Mouse (Mus musculus) hindbrain, postnatal 0 days (tissue): ENCODE results near the gene Arpp19. TPM values are rescaled to one million over a fixed set of nuclear protein-coding genes. Genes with fewer than 3 reads are reported as not detected.

Experiments
- ATAC-seq: fragments of 200-750 bp; cut with Nextera tagmentation; 2 replicates; pipeline ENCODE4 v1.8.0; 2017; ENCODE audit warnings: mild to moderate bottlenecking, moderate TSS enrichment, moderate library complexity
- DNase-seq: peaks from one replicate; pipeline ENCODE4 v3.0.0-alpha.2; 2015; ENCODE audit warnings: low spot score
- H3K27ac ChIP-seq: fragments of 300-500 bp; sonication (generic); 2 replicates; pipeline ENCODE4 v1.5.1; 2014; ENCODE audit warnings: mild to moderate bottlenecking
- H3K27me3 ChIP-seq: fragments of 300-500 bp; sonication (generic); 2 replicates; pipeline ENCODE4 v1.6.1; 2014; ENCODE audit warnings: low read length, mixed read lengths; ENCODE audit not compliant: insufficient read depth
- H3K36me3 ChIP-seq: fragments of 300-500 bp; sonication (generic); 2 replicates; pipeline ENCODE4 v1.6.1; 2014; ENCODE audit warnings: low read length, mixed read lengths; ENCODE audit not compliant: insufficient read depth
- H3K4me1 ChIP-seq: fragments of 300-500 bp; sonication (generic); 2 replicates; pipeline ENCODE4 v1.6.1; 2014; ENCODE audit warnings: antibody characterized with exemption, low read length, mixed read lengths; ENCODE audit not compliant: insufficient read depth
- H3K4me2 ChIP-seq: fragments of 300-500 bp; sonication (generic); 2 replicates; pipeline ENCODE4 v1.6.1; 2014; ENCODE audit warnings: low read depth, mild to moderate bottlenecking, low read length, moderate library complexity, mixed read lengths
- H3K4me3 ChIP-seq: fragments of 300-500 bp; sonication (generic); 2 replicates; pipeline ENCODE4 v1.5.1; 2014; ENCODE audit warnings: low read length
- H3K9ac ChIP-seq: fragments of 300-500 bp; sonication (generic); replicated peaks from 2 replicates; pipeline ENCODE4 v1.6.1; 2014; ENCODE audit warnings: mild to moderate bottlenecking, low read length, moderate library complexity, mixed read lengths
- H3K9me3 ChIP-seq: fragments of 300-500 bp; sonication (generic); 2 replicates; pipeline ENCODE4 v1.6.1; 2016; ENCODE audit warnings: low read length, mixed read lengths
- CTCF ChIP-seq: IDR thresholded peaks from 2 replicates; pipeline ENCODE4 v1.5.1; 2016; ENCODE audit warnings: antibody characterized with exemption, control low read depth, low read depth
- WGBS: fragments of 180-500 bp; shearing (Covaris S2); extraction: QIAGEN DNeasy Blood & Tissue Kit; methylation state at CpG from one replicate; pipeline ENCODE4 v1.1.7; 2014; 5-methylcytosine and 5-hydroxymethylcytosine counted together
- polyA plus RNA-seq: library from polyadenylated mRNA; unstranded; fragments of >200 nt; fragmentation: Nextera tagmentation; extraction: Ambion mirVana; gene quantifications from 2 replicates; pipeline ENCODE4 v1.2.1, GENCODE M21; 2015
- total RNA-seq: library from RNA; depleted of rRNA; stranded (reverse); fragments of >200 nt; gene quantifications from 2 replicates; pipeline ENCODE4 v1.2.3, GENCODE M21; 2014

Arpp19 gene
- total and polyA plus RNA-seq, 2 experiments from 2014 or later = 92.5 to 204 TPM

DNA sequence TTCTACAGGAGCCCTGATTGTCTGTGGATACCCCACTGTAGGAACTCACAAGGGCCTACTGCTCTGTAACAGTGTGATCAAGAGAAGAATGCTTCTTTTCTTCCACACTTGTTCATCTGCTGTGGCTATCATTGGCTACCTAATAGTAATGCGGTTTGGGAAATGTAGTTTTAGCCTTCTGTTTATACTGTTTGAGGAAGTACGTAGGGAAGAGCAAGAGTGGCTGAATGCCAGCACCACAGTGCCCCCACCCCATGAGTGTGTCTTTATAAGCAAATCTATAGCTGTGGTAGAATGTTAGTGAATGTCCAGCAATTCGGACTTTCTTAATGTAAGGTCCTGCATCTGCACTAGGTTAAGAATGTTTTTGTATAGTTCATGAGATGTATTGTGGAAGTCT, 11.7 kb downstream of the Arpp19 start:
- Histone ChIP-seq H3K27ac (no peak overlapping the region), H3K36me3 (0 out of 2 replicates have a peak, but pooled peaks cover 6% of the 10 kb centered on the region), H3K9me3 (no peaks in the 10 kb centered on the region), H3K4me1 (no peaks in the 10 kb centered on the region), H3K9ac (no peak overlapping the region), H3K4me2 (no peak overlapping the region), H3K4me3 (no peak overlapping the region), H3K27me3 (no peaks in the 10 kb centered on the region)
- TF ChIP-seq CTCF = no peak
- 68% methylated on average over 3 of the region's 3 CpGs for WGBS
- ATAC-seq (no peak), DNase-seq (no peak)

- H3K27me3 ChIP-seq = no peaks in the 10 kb centered on the region
- no peak overlapping the region for H3K9ac ChIP-seq
- ATAC-seq = peak; percentile 75
- H3K4me2 ChIP-seq = no peak overlapping the region
- 25% methylated on average over 3 of the region's 3 CpGs for WGBS
- H3K36me3 ChIP-seq = 0 out of 2 replicates have a peak, but pooled peaks cover 6% of the 10 kb centered on the region
- no peak overlapping the region for H3K4me3 ChIP-seq
- no peak overlapping the region for H3K27ac ChIP-seq
- H3K9me3 ChIP-seq = no peaks in the 10 kb centered on the region
- peak; percentile 95 for TF ChIP-seq CTCF
- peak; percentile 90 for DNase-seq
- H3K4me1 ChIP-seq = no peaks in the 10 kb centered on the region
Observed at GRCm38 (mm10) chr9:75050003-75050402, 12.6 kb downstream of the Arpp19 start.

GRCm38 (mm10) chr9:75051841-75052240, 14.4 kb downstream of the Arpp19 start:
- DNase-seq = no peak
- Histone ChIP-seq H3K9ac (no peak overlapping the region), H3K4me2 (no peak overlapping the region), H3K4me3 (no peak overlapping the region), H3K4me1 (no peaks in the 10 kb centered on the region), H3K36me3 (peaks cover 4% of the 10 kb centered on the region; the same call in 1 of the 2 replicates), H3K9me3 (no peaks in the 10 kb centered on the region), H3K27ac (no peak overlapping the region), H3K27me3 (no peaks in the 10 kb centered on the region)
- no peak for TF ChIP-seq CTCF
- no peak for ATAC-seq
- 87% methylated on average over 4 of the region's 4 CpGs for WGBS

- no peak overlapping the region for H3K4me2 ChIP-seq
- no peaks in the 10 kb centered on the region for H3K9me3 ChIP-seq
- peaks cover 14% of the 10 kb centered on the region; the same call in 1 of the 2 replicates for H3K36me3 ChIP-seq
- H3K27ac ChIP-seq = no peak overlapping the region
- no peaks in the 10 kb centered on the region for H3K27me3 ChIP-seq
- no peak for ATAC-seq
- DNase-seq = no peak
- no peak overlapping the region for H3K9ac ChIP-seq
- no peak for TF ChIP-seq CTCF
- no peaks in the 10 kb centered on the region for H3K4me1 ChIP-seq
- WGBS = 88% methylated on average over 5 of the region's 5 CpGs
- no peak overlapping the region for H3K4me3 ChIP-seq
Observed at GRCm38 (mm10) chr9:75055046-75055445, 17.6 kb downstream of the Arpp19 start.

- WGBS = 72% methylated on average over 9 of the region's 9 CpGs
- Histone ChIP-seq H3K4me1 (no peaks in the 10 kb centered on the region), H3K27ac (no peak overlapping the region), H3K27me3 (no peaks in the 10 kb centered on the region), H3K36me3 (no peaks in the 10 kb centered on the region), H3K4me3 (no peak overlapping the region), H3K9ac (no peak overlapping the region), H3K4me2 (no peak overlapping the region), H3K9me3 (no peaks in the 10 kb centered on the region)
- DNase-seq (no peak), ATAC-seq (no peak)
- no peak for TF ChIP-seq CTCF
Observed at GRCm38 (mm10) chr9:75064678-75065331, 27.4 kb downstream of the Arpp19 start.

DNA sequence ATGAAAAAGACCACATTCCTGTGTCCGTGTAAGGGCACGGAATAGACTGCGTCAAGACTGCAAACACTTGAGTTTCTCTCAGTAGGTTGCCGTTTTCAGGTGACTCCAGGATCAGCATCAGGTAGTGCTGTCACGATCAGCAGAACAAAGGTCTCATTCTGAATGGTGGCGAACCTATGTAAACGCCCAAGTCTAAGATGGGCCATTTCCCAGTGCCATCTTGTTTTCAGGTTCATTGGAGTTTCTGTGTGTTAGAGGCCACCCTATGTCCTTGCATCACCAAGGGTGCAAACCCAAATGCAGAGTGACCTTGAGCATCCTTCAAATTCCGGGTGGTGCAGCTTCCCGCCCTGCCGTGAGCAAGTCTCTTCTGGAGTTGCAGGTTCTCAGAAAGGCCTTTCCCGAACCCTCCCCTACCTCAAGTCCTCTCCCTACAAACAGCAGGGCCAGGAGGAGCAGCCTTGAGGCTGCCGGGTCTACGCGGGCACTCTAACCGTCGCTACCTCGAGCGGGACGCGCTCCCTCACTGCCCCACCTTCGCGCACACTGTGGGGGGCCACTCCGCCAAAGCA, 33.1 kb downstream of the Arpp19 start, which contains the start of gene Myo5a:
Gene Myo5a, plus strand, starts transcription at position 559 of the 572 bp plus-strand sequence.
- no peak for TF ChIP-seq CTCF
- no peaks in the 10 kb centered on the region for H3K27me3 ChIP-seq
- no peaks in the 10 kb centered on the region for H3K9me3 ChIP-seq
- DNase-seq = peak; percentile 7
- H3K4me2 ChIP-seq = peak within 1 kb of the TSS; percentile 76
- H3K4me1 ChIP-seq = peaks cover 7% of the 10 kb centered on the region; the same call in 1 of the 2 replicates
- H3K36me3 ChIP-seq = no peaks in the 10 kb centered on the region
- peak within 1 kb of the TSS; percentile 96 for H3K27ac ChIP-seq
- H3K4me3 ChIP-seq = peak within 1 kb of the TSS; percentile 86
- ATAC-seq = peak; percentile 41
- WGBS = 19% methylated on average over 23 of the region's 23 CpGs
- H3K9ac ChIP-seq = peak within 1 kb of the TSS; percentile 97
